Mouse (Mus musculus) intestine, postnatal 0 days (tissue): ENCODE data around the gene Pitpnm2. TPM values are rescaled to one million over a fixed set of nuclear protein-coding genes. Genes with fewer than 3 reads are reported as not detected.
A peak's percentile ranks its signal among the peaks of the same experiment; 100 is the strongest.

Experiments used
- ATAC-seq: fragments of 200-750 bp; cut with Nextera tagmentation; 2 replicates; pipeline ENCODE4 v1.8.0; 2017; ENCODE audit warnings: mild to moderate bottlenecking, moderate TSS enrichment, moderate library complexity
- H3K27ac ChIP-seq: fragments of 300-500 bp; sonication (generic); 2 replicates; pipeline ENCODE4 v1.5.1; 2014; ENCODE audit warnings: mild to moderate bottlenecking, low read depth, low read length, moderate library complexity
- H3K27me3 ChIP-seq: fragments of 300-500 bp; sonication (generic); replicated peaks from 2 replicates; pipeline ENCODE4 v1.6.1; 2014; ENCODE audit warnings: low read length, mixed read lengths; ENCODE audit not compliant: control insufficient read depth, insufficient read depth
- H3K36me3 ChIP-seq: fragments of 300-500 bp; sonication (generic); 2 replicates; pipeline ENCODE4 v1.6.1; 2014; ENCODE audit warnings: mild to moderate bottlenecking, moderate library complexity; ENCODE audit not compliant: control insufficient read depth, insufficient read depth
- H3K4me1 ChIP-seq: fragments of 300-500 bp; sonication (generic); replicated peaks from 2 replicates; pipeline ENCODE4 v1.6.1; 2014; ENCODE audit warnings: antibody characterized with exemption, low read length, mixed read lengths; ENCODE audit not compliant: control insufficient read depth, insufficient read depth
- H3K4me2 ChIP-seq: fragments of 300-500 bp; sonication (generic); replicated peaks from 2 replicates; pipeline ENCODE4 v1.6.1; 2014; ENCODE audit warnings: low read depth, mild to moderate bottlenecking, moderate library complexity
- H3K4me3 ChIP-seq: fragments of 300-500 bp; sonication (generic); 2 replicates; pipeline ENCODE4 v1.5.1; 2014; ENCODE audit warnings: low read depth, low read length
- H3K9ac ChIP-seq: fragments of 300-500 bp; sonication (generic); 2 replicates; pipeline ENCODE4 v1.6.1; 2014; ENCODE audit warnings: mild to moderate bottlenecking, low read depth, low read length
- H3K9me3 ChIP-seq: fragments of 300-500 bp; sonication (generic); 2 replicates; pipeline ENCODE4 v1.6.1; 2016; ENCODE audit warnings: mixed run types; ENCODE audit not compliant: control insufficient read depth
- CTCF ChIP-seq: sonication (generic); IDR thresholded peaks from 2 replicates; pipeline ENCODE4 v1.5.1; 2016; ENCODE audit warnings: low read depth, mild to moderate bottlenecking, control low read depth, antibody characterized with exemption, moderate library complexity
- WGBS: fragments of 180-500 bp; shearing (Covaris S2); extraction: QIAGEN DNeasy Blood & Tissue Kit; methylation state at CpG from one replicate; pipeline ENCODE4 v1.1.7; 2014; 5-methylcytosine and 5-hydroxymethylcytosine counted together
- polyA plus RNA-seq: library from polyadenylated mRNA; unstranded; fragments of >200 nt; fragmentation: Nextera tagmentation; extraction: Ambion mirVana; gene quantifications from 2 replicates; pipeline ENCODE4 v1.2.1, GENCODE M21; 2015

The Pitpnm2 gene
- polyA plus RNA-seq, 1 experiment from 2014 or later: 1.5 TPM

DNA sequence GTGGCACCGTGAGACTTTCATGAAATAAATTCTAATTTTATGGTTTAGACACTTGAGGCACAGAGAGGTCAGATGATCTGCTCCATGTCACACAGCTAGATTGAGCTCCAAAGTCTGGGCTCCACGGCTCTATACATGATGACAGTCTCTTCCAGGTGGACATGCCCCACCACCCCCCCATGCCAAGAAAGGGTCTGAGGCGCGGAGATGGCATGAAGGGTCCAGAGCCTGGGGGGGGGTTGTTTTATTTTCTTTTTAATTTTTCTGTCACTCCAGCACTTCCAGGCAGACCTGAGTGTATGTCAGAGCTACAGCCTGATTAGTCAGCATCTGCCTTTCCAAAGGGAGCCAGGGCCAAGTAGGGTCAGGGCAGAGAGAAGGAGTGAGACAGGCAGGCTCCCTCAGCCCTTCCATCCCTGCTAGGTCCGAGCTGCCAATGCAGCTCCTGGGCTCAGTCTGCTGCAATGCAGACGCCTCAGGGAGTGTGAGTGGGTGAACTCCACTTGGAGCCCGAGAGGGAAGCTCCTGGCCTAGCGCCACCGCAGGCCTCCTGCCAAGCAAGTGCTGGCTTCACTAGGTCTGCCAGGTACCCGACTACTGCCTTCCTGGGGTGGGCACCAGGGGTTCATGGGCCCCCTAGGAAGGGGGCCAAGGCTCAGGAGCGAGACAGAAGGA, 156.3 kb downstream of the Pitpnm2 start:
- 80% methylated on average over 11 of the region's 11 CpGs for WGBS
- Histone ChIP-seq H3K9me3 (no peaks in the 10 kb centered on the region), H3K4me1 (peaks cover 6% of the 10 kb centered on the region; the same call in 1 of the 2 replicates), H3K9ac (no peak overlapping the region), H3K27ac (no peak overlapping the region), H3K36me3 (no peaks in the 10 kb centered on the region; the same call in 1 of the 2 replicates), H3K4me2 (no peak overlapping the region), H3K4me3 (no peak overlapping the region), H3K27me3 (no peaks in the 10 kb centered on the region)
- TF ChIP-seq CTCF: no peak
- ATAC-seq: no peak

DNA sequence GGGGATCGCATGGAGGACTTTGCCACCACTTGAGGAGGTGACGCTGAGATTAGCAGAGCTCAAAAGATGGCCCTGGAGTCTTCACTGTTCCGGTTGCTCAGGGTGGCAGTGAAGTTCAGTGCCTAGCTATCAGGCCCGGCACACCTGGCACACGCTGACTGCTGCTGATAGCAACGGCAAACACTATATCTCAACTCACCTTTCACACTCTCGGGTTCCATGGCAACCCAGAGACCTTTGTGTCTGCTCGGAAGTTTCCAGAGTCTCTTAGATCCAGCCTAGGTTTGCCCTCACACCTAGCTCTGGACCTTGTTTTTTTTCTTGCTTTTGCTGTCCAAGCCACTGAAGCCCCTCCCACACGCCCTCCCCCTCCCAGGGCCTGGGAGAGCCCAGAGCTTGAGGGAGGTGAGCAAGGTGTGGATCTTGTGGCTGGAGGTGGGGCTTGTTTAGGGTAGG, 157.6 kb downstream of the Pitpnm2 start:
- Histone ChIP-seq H3K36me3 (no peaks in the 10 kb centered on the region; the same call in 1 of the 2 replicates), H3K4me2 (peak overlapping the region; percentile 25; the same call in 1 of the 2 replicates), H3K9me3 (no peaks in the 10 kb centered on the region), H3K27ac (peak overlapping the region; percentile 68), H3K4me3 (no peak overlapping the region), H3K9ac (no peak overlapping the region), H3K4me1 (peaks cover 6% of the 10 kb centered on the region; the same call in 1 of the 2 replicates), H3K27me3 (no peaks in the 10 kb centered on the region)
- no peak for TF ChIP-seq CTCF
- WGBS: 34% methylated on average over 9 of the region's 9 CpGs
- ATAC-seq: peak; percentile 79

GRCm38 (mm10) chr5:124089868-124090267, 159.7 kb downstream of the Pitpnm2 start:
- no peaks in the 10 kb centered on the region; the same call in 1 of the 2 replicates for H3K36me3 ChIP-seq
- no peaks in the 10 kb centered on the region for H3K9me3 ChIP-seq
- WGBS: 90% methylated on average over 23 of the region's 23 CpGs

GRCm38 (mm10) chr5:124086876-124087275, 162.7 kb downstream of the Pitpnm2 start:
- WGBS: 79% methylated on average over 4 of the region's 4 CpGs
- TF ChIP-seq CTCF: no peak

More at GRCm38 (mm10) chr5:124089868-124090267, 159.7 kb downstream of the Pitpnm2 start:
- Histone ChIP-seq H3K27ac (no peak overlapping the region), H3K4me1 (0 out of 2 replicates have a peak, but pooled peaks cover 6% of the 10 kb centered on the region), H3K4me3 (no peak overlapping the region), H3K9ac (no peak overlapping the region), H3K27me3 (no peaks in the 10 kb centered on the region), H3K4me2 (no peak overlapping the region)
- no peak for TF ChIP-seq CTCF
- no peak for ATAC-seq

GRCm38 (mm10) chr5:124085513-124085912, 164.0 kb downstream of the Pitpnm2 start:
- H3K4me3 ChIP-seq: no peak overlapping the region
- no peaks in the 10 kb centered on the region; the same call in 1 of the 2 replicates for H3K36me3 ChIP-seq
- TF ChIP-seq CTCF: no peak
- no peak overlapping the region for H3K27ac ChIP-seq
- H3K4me1 ChIP-seq: no peaks in the 10 kb centered on the region
- H3K27me3 ChIP-seq: no peaks in the 10 kb centered on the region
- H3K9ac ChIP-seq: no peak overlapping the region
- no peaks in the 10 kb centered on the region for H3K9me3 ChIP-seq
- H3K4me2 ChIP-seq: no peak overlapping the region
- 79% methylated on average over 3 of the region's 3 CpGs for WGBS
- no peak for ATAC-seq

More at GRCm38 (mm10) chr5:124086876-124087275, 162.7 kb downstream of the Pitpnm2 start:
- H3K4me1 ChIP-seq: no peaks in the 10 kb centered on the region
- H3K9ac ChIP-seq: no peak overlapping the region
- H3K27ac ChIP-seq: no peak overlapping the region
- H3K4me3 ChIP-seq: no peak overlapping the region
- no peaks in the 10 kb centered on the region for H3K27me3 ChIP-seq
- H3K36me3 ChIP-seq: no peaks in the 10 kb centered on the region; the same call in 1 of the 2 replicates
- H3K4me2 ChIP-seq: no peak overlapping the region
- ATAC-seq: no peak
- H3K9me3 ChIP-seq: no peaks in the 10 kb centered on the region

GRCm38 (mm10) chr5:124084588-124085173, 164.9 kb downstream of the Pitpnm2 start:
- Histone ChIP-seq H3K27ac (peak overlapping the region; percentile 41; the same call in 1 of the 2 replicates), H3K4me2 (no peak overlapping the region; the same call in 1 of the 2 replicates), H3K4me3 (no peak overlapping the region), H3K4me1 (no peaks in the 10 kb centered on the region), H3K36me3 (no peaks in the 10 kb centered on the region; the same call in 1 of the 2 replicates), H3K9ac (no peak overlapping the region), H3K9me3 (no peaks in the 10 kb centered on the region), H3K27me3 (no peaks in the 10 kb centered on the region)
- peak; percentile 47 for ATAC-seq
- WGBS: 37% methylated on average over 11 of the region's 11 CpGs
- peak; percentile 100 for TF ChIP-seq CTCF
